Mouse (Mus musculus) limb, embryonic 12.5 days (tissue): ENCODE data around the gene Apoe. TPM values are rescaled to one million over a fixed set of nuclear protein-coding genes. Genes with fewer than 3 reads are reported as not detected.
"Not testable (repeated sequence)": the region's sequence is repeated elsewhere in the genome, so short reads cannot be mapped to it uniquely, and the experiment has no call there.

ENCODE experiments used
- ATAC-seq: fragments of 200-750 bp; cut with Nextera tagmentation; 2 replicates; pipeline ENCODE4 v1.8.0; 2017; ENCODE audit warnings: low read depth, moderate TSS enrichment; ENCODE audit not compliant: insufficient number of reproducible peaks, insufficient read depth, low FRiP score, low TSS enrichment
- H3K27ac ChIP-seq: fragments of 300-500 bp; sonication (generic); 2 replicates; pipeline ENCODE4 v1.5.1; 2016; ENCODE audit warnings: mild to moderate bottlenecking, moderate library complexity
- H3K27me3 ChIP-seq: fragments of 300-500 bp; sonication (generic); 2 replicates; pipeline ENCODE4 v1.6.1; 2016; ENCODE audit warnings: mild to moderate bottlenecking, moderate library complexity
- H3K36me3 ChIP-seq: fragments of 300-500 bp; sonication (generic); 2 replicates; pipeline ENCODE4 v1.6.1; 2016; ENCODE audit warnings: mild to moderate bottlenecking, moderate library complexity
- H3K4me1 ChIP-seq: fragments of 300-500 bp; sonication (generic); replicated peaks from 2 replicates; pipeline ENCODE4 v1.6.1; 2016
- H3K4me2 ChIP-seq: fragments of 300-500 bp; sonication (generic); 2 replicates; pipeline ENCODE4 v1.6.1; 2016; ENCODE audit warnings: mild to moderate bottlenecking, moderate library complexity
- H3K4me3 ChIP-seq: fragments of 300-500 bp; sonication (generic); replicated peaks from 2 replicates; pipeline ENCODE4 v1.5.1; 2016; ENCODE audit warnings: mild to moderate bottlenecking
- H3K9ac ChIP-seq: fragments of 300-500 bp; sonication (generic); replicated peaks from 2 replicates; pipeline ENCODE4 v1.6.1; 2016; ENCODE audit warnings: mild to moderate bottlenecking, moderate library complexity
- H3K9me3 ChIP-seq: fragments of 300-500 bp; sonication (generic); 2 replicates; pipeline ENCODE4 v1.6.1; 2016; ENCODE audit warnings: mild to moderate bottlenecking, moderate library complexity
- WGBS: fragments of 180-500 bp; shearing (Covaris S2); methylation state at CpG from one replicate; pipeline ENCODE4 v1.1.7; 2016; 5-methylcytosine and 5-hydroxymethylcytosine counted together
- polyA plus RNA-seq: library from polyadenylated mRNA; unstranded; fragments of >200 nt; fragmentation: Nextera tagmentation; extraction: Ambion mirVana; gene quantifications from 2 replicates; pipeline ENCODE4 v1.2.1, GENCODE M21; 2016

Gene Apoe
- polyA plus RNA-seq, 1 experiment from 2014 or later = 114 TPM

- WGBS = 78% methylated on average over 6 of the region's 6 CpGs
- Histone ChIP-seq H3K4me1 (peaks cover 6% of the 10 kb centered on the region), H3K9ac (no peak overlapping the region), H3K4me3 (no peak overlapping the region), H3K4me2 (peak overlapping the region; percentile 3; the same call in 1 of the 2 replicates), H3K27me3 (no peaks in the 10 kb centered on the region; the same call in 1 of the 2 replicates), H3K36me3 (peaks cover 6% of the 10 kb centered on the region), H3K27ac (no peak overlapping the region), H3K9me3 (no peaks in the 10 kb centered on the region)
- no peak for ATAC-seq
Measured at GRCm38 (mm10) chr7:19691434-19691833, 7.6 kb downstream of the Apoe start.

DNA sequence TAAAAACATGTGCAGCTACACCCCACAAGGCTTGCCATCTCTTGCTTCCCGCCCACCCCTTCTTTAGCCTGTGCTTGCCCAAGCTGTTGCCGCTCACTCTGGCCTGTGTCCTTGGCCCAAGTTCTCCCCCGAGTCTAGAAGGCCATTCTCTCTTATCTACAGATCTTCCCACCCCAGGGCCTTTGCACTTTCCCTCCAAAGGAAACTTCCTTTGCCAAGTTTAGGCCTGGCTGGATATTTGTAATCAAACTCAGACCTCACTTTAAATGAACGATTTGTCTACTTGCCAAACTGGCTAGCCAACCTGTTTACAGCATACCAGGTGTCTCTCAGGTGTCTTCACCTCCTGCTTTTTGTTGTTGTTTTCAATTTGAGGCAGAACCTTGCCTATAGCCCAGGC lies 8.1 kb downstream of the Apoe start:
- Histone ChIP-seq H3K36me3 (peaks cover under 1% of the 10 kb centered on the region; the same call in 1 of the 2 replicates), H3K9ac (no peak overlapping the region), H3K4me1 (peaks cover 6% of the 10 kb centered on the region), H3K27me3 (no peaks in the 10 kb centered on the region; the same call in 1 of the 2 replicates), H3K4me3 (no peak overlapping the region), H3K27ac (no peak overlapping the region), H3K4me2 (no peak overlapping the region), H3K9me3 (no peaks in the 10 kb centered on the region)
- ATAC-seq = no peak
- WGBS = 88% methylated on average over 4 of the region's 4 CpGs

GRCm38 (mm10) chr7:19688611-19689010 lies 10.4 kb downstream of the Apoe start:
- no peaks in the 10 kb centered on the region for H3K9me3 ChIP-seq
- no peak overlapping the region for H3K27ac ChIP-seq
- WGBS = 88% methylated on average over 2 of the region's 2 CpGs
- H3K9ac ChIP-seq = no peak overlapping the region
- ATAC-seq = no peak
- H3K4me3 ChIP-seq = no peak overlapping the region
- H3K4me2 ChIP-seq = no peak overlapping the region
- H3K27me3 ChIP-seq = no peaks in the 10 kb centered on the region; the same call in 1 of the 2 replicates
- H3K36me3 ChIP-seq = no peaks in the 10 kb centered on the region
- H3K4me1 ChIP-seq = peaks cover 6% of the 10 kb centered on the region

DNA sequence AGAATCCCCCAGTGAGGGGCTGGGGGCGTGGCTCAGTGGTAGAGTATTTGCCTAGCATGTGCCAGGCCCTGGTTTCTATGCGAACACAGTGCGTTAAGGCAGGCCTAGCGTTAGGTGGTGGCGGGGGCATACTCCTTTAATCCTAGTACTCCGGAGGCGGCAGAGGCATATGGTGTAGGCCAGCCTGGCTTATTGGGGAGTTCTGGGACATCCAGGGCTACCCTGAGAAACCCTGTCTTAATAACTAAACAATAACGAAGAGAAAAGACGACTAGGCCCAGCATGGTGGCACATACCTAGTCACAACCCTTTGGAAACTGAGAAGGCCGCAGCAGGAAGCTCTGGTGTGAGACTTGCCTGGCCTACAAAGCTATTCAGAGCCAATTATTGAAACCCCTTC lies 10.9 kb downstream of the Apoe start:
- no peaks in the 10 kb centered on the region for H3K27me3 ChIP-seq
- no peaks in the 10 kb centered on the region for H3K9me3 ChIP-seq
- H3K4me1 ChIP-seq = peaks cover 1% of the 10 kb centered on the region
- no peak overlapping the region for H3K4me3 ChIP-seq
- H3K4me2 ChIP-seq = no peak overlapping the region
- no peak for ATAC-seq
- H3K27ac ChIP-seq = no peak overlapping the region
- no peak overlapping the region for H3K9ac ChIP-seq
- H3K36me3 ChIP-seq = no peaks in the 10 kb centered on the region
- WGBS = 89% methylated on average over 10 of the region's 10 CpGs

GRCm38 (mm10) chr7:19686927-19687583 lies 11.9 kb downstream of the Apoe start:
- not testable (repeated sequence) for H3K27ac ChIP-seq, H3K27me3 ChIP-seq, ATAC-seq, H3K9me3 ChIP-seq, H3K4me2 ChIP-seq, H3K4me3 ChIP-seq, H3K4me1 ChIP-seq, H3K36me3 ChIP-seq, H3K9ac ChIP-seq
- WGBS = 73% methylated on average over 8 of the region's 8 CpGs

DNA sequence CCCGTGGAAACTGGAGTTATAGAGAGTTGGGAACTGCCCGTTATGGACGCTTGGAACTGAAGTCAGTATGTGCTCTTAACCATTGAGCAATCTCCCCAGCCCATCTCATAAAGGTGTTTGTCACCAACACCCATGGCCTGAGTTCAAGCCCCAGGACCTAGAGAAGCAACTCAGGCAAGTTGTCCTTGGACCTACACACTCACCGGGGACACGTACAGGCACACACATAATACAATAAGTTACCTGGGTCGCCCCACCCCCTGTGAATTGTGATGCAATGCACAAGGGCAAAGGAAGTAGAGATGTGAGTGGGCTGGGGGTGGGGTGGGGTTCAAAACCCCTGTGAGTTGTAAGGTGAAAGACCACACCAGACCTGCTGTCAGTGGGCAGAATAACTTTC lies 12.5 kb downstream of the Apoe start:
- H3K9me3 ChIP-seq = no peaks in the 10 kb centered on the region
- no peak overlapping the region for H3K4me3 ChIP-seq
- WGBS = 81% methylated on average over 6 of the region's 6 CpGs
- H3K27me3 ChIP-seq = no peaks in the 10 kb centered on the region
- H3K36me3 ChIP-seq = no peaks in the 10 kb centered on the region
- ATAC-seq = no peak
- no peak overlapping the region for H3K9ac ChIP-seq
- no peak overlapping the region for H3K4me2 ChIP-seq
- H3K27ac ChIP-seq = no peak overlapping the region
- no peaks in the 10 kb centered on the region for H3K4me1 ChIP-seq

DNA sequence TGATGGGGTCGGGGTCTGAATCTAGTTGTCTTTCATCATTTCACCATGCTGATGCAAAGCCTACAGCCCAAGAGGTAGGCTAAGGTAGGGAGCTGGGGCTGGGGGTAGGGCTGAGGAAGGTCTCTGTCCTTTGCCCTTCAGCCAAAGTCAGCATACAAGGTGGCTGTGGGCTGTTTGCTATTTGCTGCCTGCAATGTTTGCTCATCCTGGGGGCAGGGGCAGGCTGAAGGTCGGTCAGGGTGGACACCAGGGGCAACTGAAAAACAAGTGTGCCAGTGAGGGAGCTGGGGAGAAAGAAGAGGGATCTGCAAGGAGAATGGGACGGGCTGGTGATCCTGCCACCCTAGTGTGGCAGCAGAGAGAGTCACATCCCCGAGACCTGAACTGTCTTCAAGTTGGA lies 13.6 kb downstream of the Apoe start:
- H3K9ac ChIP-seq = no peak overlapping the region
- ATAC-seq = no peak
- H3K27me3 ChIP-seq = no peaks in the 10 kb centered on the region
- H3K4me2 ChIP-seq = no peak overlapping the region
- H3K4me3 ChIP-seq = no peak overlapping the region
- no peaks in the 10 kb centered on the region for H3K9me3 ChIP-seq
- no peak overlapping the region for H3K27ac ChIP-seq
- no peaks in the 10 kb centered on the region for H3K36me3 ChIP-seq
- H3K4me1 ChIP-seq = no peaks in the 10 kb centered on the region
- 71% methylated on average over 4 of the region's 4 CpGs for WGBS

DNA sequence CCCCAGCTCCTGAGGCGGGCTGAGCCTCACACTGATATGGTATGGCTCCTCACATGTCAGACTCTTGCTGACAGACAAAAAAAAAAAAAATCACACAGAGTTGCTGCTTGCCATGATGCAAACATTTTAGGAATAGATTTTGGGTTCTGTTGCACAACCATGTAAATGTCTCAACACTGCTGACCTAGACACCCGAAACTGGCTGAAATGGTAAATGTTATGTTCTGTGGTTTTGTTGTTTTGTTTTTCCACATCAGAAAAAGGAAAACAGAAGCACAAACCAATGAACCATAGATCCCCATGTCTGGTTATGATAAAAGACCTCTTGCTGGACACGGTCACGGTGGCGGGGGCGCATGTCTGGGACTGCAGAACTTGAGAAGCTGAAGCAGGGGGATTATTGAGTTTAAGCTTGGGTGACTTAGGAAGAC lies 15.2 kb downstream of the Apoe start:
- 94% methylated on average over 6 of the region's 6 CpGs for WGBS

DNA sequence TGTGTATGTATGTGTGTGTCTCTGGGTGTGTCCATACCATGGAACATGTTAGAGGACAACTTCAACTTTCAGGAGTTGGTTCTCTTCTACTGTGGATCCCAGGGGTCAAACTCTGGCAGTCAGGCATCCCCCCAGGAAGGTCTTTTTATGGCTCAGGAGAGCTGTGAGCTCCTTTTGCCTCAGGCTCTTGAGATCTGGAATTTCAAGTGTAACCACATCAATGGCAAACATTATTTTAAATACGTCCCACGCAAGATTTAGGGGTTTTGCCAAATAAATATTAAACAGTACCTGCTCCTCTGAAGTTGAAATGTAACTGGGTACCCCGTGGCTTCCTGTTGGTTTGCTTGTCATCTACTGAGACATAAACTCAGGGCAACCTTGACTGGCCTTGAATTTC lies 16.0 kb downstream of the Apoe start:
- H3K4me2 ChIP-seq = no peak overlapping the region
- 66% methylated on average over 3 of the region's 3 CpGs for WGBS
- no peaks in the 10 kb centered on the region for H3K9me3 ChIP-seq
- H3K4me3 ChIP-seq = no peak overlapping the region
- H3K27ac ChIP-seq = no peak overlapping the region
- no peaks in the 10 kb centered on the region for H3K27me3 ChIP-seq
- H3K4me1 ChIP-seq = no peaks in the 10 kb centered on the region
- 0 out of 2 replicates have a peak overlapping the region, but pooled peaks have one; percentile 31 for H3K9ac ChIP-seq
- ATAC-seq = no peak
- H3K36me3 ChIP-seq = no peaks in the 10 kb centered on the region

More for the DNA sequence above, 15.2 kb downstream of the Apoe start:
- Histone ChIP-seq H3K9me3 (no peaks in the 10 kb centered on the region), H3K27me3 (no peaks in the 10 kb centered on the region), H3K36me3 (no peaks in the 10 kb centered on the region), H3K27ac (no peak overlapping the region), H3K4me2 (no peak overlapping the region), H3K9ac (no peak overlapping the region), H3K4me3 (no peak overlapping the region), H3K4me1 (no peaks in the 10 kb centered on the region)
- ATAC-seq = no peak

DNA sequence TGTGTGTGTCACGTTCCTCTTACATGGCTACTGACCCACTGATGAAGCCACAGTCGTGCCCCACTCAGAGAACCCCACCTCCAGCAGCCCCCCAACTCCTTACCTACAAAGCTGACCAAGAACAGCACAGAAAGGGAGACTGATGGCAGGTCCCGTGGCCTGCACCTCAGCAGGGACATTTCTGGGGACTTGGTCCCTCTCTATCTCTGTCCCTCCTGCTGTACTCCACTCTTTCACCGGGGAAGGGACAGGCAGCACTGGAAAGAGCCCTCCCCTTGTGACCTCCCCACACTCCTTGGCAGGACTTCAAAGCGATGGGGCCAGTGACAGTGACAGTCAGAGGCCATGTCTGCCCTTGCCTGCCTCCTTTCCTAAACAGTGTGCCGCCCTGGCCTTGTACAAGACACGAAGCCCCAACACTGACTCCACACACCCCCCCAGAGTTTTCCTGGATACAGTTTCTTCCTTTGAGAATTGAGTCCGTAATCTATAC lies 17.7 kb downstream of the Apoe start, which contains the start of the genes Gm44805 and Apoc4:
Gene Gm44805 (minus strand): TSS at position 222 of the 493 bp plus-strand sequence.
Gene Apoc4 (minus strand): TSS at position 278 of the 493 bp plus-strand sequence.
- Histone ChIP-seq H3K4me2 (no peak within 1 kb of the TSS), H3K4me3 (no peak within 1 kb of the TSS), H3K36me3 (no peaks in the 10 kb centered on the region), H3K27me3 (no peaks in the 10 kb centered on the region), H3K9ac (no peak within 1 kb of the TSS), H3K4me1 (no peaks in the 10 kb centered on the region), H3K27ac (no peak within 1 kb of the TSS), H3K9me3 (no peaks in the 10 kb centered on the region)
- WGBS = 53% methylated on average over 8 of the region's 8 CpGs
- no peak for ATAC-seq

GRCm38 (mm10) chr7:19680702-19681101 lies 18.3 kb downstream of the Apoe start:
- H3K27ac ChIP-seq = no peak overlapping the region
- no peak for ATAC-seq
- no peak overlapping the region for H3K4me2 ChIP-seq
- no peaks in the 10 kb centered on the region for H3K36me3 ChIP-seq
- no peak overlapping the region for H3K4me3 ChIP-seq
- 88% methylated on average over 2 of the region's 2 CpGs for WGBS
- H3K27me3 ChIP-seq = no peaks in the 10 kb centered on the region
- H3K4me1 ChIP-seq = no peaks in the 10 kb centered on the region
- H3K9me3 ChIP-seq = no peaks in the 10 kb centered on the region
- H3K9ac ChIP-seq = no peak overlapping the region

DNA sequence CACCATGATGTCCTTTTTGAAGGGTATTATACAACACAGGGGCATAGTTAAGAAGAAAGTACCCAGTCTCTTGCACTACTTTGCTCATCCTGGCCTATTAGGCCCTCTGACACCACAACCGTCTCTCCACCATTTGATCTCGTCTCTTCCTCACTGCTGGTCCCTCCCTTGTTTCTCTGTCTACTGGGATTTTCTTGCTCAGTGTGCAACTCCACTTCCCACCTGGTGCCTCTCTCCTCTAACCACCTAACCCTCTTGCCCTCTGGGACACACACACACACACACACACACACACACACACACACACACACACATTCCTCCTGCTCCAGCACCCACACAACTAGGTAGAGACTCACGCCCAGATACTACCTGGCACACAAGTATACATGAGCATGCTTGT lies 20.1 kb downstream of the Apoe start:
- H3K9ac ChIP-seq = no peak overlapping the region
- H3K9me3 ChIP-seq = no peaks in the 10 kb centered on the region
- H3K36me3 ChIP-seq = no peaks in the 10 kb centered on the region
- H3K27me3 ChIP-seq = no peaks in the 10 kb centered on the region
- no peak overlapping the region for H3K4me2 ChIP-seq
- H3K27ac ChIP-seq = no peak overlapping the region
- no peaks in the 10 kb centered on the region for H3K4me1 ChIP-seq
- H3K4me3 ChIP-seq = no peak overlapping the region
- WGBS = 93% methylated on average over 3 of the region's 3 CpGs
- no peak for ATAC-seq
